Mouse (Mus musculus) spleen, adult 18-20 months (tissue): ENCODE data around the gene Gm8300.
"Not testable (repeated sequence)": the region's sequence is repeated elsewhere in the genome, so short reads cannot be mapped to it uniquely, and the experiment has no call there.

Experiments used
- DNase-seq, 2 experiments: peaks; one replicate each; pipeline ENCODE4 v3.0.0; 2022; ENCODE audit warnings: mixed read lengths in 2 of 2

Gm8300 gene

DNA sequence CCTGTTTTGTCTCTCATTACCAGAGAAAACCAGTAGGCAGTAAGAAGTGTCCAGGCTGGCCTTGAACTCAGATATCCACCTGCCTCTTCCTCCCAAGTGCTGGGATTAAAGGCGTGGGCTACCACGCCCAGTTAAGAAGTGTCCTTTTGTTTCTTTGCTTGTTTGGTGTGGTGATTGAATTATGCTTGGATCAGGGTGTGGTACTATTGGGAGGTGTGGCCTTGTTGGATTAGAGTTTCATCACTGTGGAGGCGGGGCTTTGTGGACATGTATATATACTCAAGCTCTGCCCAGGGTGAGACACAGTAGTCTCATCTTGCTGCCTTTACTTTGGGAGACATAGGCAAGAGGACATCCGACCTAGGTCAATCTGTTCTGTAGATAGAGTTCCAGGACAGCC lies at the start of gene Gm8300:
Gene Gm8300, plus strand, starts transcription at position 301 of the 400 bp plus-strand sequence.
- DNase-seq: not testable (repeated sequence)

DNA sequence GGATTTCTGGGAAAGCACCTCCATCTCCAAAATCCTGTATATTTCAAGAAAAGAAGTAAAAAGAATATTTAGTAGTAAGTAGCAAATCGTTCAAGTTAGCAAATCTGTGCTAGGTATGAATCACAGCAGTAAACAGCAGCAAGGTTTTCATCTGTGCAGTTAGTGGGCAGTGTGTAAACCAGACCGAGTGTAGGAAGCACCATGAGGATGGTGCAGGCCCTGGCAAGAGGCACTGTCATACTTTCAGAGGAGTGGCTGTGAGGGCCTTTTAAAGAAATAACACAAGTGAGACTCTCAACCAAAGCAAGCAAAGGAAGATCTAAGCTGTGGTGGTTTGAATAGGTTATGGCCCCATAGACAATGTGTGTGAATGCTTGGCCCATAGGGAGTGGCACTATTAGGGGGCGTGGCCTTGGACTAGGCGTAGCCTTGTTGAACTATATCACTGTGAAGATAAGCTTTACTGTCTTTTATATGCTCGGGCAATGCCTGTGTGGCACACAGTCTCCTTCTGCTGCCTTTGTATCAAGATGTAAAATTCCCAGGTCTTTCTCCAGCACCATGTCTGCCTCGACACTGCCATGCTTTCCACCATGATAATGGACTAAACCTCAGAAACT lies 49.3 kb upstream of the Gm8300 start:
- no peak for DNase-seq

DNA sequence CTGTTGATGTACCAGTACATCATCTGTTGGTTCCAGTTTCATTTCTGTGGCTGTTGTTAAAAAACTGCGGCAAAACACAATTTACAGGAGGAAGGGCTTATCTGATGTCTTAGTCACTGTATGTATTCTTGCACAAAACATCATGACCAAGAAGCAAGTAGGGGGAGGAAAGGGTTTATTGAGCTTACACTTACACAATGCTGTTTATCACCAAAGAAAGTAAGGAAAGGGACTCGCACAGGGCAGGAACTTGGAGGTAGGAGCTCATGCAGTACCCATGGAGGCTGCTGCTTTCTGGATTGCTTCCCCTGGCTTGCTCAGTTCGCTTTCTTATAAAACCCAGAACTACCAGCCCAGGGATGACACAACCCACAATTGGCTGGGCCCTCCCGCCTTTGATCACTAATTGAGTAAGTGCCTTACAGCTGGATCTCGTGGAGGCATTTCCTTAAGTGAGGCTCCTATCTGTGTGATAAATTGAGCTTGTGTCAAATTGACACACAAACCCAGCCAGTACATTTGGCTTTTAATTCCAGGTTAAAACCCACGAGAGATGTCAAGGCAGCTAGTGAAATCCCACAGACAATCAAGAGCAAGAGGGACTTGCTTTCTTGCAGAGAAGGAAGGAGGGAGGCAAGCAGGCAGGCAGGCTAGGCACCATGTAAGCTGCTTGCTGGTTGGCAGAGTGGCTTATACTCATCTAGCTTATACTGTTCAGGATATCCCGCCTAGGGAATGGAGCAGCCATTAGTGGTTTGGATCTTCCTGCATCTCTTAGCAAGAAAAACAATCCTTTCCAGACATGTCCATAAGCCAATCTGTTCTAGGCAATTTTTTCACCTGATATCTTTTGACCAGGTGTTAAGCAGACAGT lies 43.6 kb upstream of the Gm8300 start:
- no peak for DNase-seq

DNA sequence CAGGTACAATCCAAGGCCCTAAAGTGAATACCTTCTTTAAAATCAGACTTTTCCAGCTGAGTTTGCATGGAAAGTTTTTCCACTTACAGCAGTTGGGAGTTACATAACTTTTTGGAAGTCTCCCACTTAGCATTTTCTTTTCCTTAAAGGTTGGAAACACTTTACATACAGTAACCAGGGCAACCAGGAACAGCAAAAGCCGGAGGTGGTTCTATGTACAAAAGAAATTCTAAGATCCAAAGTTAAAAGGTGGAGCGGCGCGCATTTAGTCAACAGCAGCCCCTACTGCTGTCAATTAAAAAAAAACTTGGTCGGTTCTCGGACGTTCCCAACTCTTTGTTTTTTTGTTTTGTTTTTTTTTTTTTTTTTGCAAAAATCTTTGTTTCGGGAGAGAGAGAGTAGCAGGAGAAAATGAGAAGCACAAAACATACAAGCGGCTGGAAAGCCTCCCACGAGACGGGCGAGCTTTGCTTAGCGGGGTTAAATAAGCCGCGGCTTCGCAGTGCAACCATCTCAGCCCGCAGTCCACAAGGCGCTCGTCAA lies 42.6 kb upstream of the Gm8300 start:
- no peak for DNase-seq

DNA sequence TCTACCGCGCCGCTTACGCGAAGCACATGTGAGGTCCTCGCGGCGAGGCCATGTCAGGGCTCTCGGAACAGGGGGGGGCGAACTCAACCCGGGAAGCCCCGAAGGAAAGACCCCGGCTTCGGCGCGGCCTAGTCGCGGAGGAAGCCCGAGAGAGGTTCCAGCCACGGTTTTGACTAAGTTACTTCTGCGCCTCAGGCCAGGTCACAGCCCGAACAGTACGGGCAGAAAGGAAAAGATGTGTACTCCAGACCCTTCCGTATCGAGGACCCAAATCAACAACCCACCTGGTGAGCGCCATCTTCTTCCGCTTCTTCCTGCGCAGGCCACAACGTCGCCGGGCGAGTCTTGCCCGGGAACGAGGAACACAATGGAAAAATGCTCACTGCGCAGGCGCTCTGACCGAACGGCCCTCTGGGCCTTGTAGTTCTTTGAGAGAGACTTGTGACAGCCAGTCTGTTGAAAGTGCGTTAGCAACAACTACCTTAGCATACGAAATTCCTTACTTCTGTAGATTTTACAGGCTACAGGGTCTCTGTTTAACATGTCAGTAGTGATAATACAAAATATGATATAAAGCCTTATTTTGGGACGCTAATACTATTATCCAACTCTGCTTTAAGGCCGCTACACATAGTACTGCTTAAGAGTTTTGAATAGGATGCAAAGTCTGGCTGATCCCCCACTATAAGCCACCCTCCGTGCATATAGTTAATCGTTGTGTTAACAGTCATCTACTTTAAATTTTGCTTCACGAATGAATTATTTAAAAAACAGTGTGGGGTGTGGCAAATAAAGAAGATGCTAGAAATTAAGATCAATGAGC lies 41.9 kb upstream of the Gm8300 start, which contains the start of gene Snw1:
Gene Snw1, minus strand, starts transcription at position 311 of the 823 bp plus-strand sequence.
- DNase-seq: peak; percentile 90 to 93

DNA sequence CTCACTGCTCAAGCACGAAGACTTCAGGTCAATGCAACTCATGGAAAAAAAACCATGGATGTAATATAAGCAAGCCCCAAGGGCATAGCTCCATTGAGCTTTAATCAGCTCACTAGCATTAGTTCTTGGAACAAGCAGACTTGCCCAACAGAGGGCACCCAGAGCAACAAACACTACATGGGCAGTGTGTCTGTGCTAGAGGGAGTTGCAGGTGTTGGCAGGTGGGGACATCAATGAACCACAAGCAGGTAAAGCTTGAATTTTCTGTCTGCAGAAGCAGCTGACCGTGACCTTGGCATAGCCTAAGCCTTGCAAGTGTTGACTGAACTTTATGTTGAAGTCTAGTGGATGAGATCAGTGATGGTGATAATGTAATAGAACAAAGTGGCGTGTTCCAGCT lies 39.4 kb upstream of the Gm8300 start:
- no peak for DNase-seq

DNA sequence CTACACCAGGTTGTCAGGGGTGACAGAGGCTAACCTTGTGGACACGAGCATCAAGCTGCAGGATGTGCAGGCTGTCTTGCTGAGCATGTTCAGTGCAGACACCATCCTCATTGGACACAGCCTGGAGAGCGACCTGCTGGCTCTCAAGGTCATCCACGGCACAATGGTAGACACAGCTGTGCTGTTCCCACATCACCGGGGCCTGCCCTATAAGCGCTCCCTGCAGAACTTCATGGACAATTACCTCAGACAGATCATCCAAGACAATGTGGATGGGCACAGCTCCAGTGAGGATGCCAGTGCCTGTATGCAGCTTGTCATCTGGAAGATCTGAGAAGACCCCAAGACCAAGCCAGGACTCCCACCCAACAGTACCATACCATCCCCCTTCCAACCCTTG lies 31.6 kb upstream of the Gm8300 start:
- not testable (repeated sequence) for DNase-seq

DNA sequence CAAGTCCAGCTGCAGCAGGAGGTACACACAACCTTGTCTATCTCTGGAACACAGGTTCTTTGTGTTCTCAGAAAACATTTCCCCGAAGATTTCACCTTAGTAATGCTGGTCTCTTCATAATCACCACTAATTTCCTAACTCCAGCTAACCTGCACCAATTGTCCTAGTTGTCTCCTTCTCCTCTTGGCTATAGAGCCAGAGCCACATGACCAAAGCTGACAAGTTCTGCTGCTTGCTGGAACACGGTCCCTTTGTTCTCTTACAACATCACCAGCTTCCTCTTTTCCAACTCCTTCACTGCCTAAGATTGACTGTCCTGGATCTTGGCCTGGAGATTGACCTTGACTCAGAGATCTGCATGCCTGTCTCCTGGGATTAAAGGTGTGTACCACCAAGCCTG lies 25.4 kb upstream of the Gm8300 start:
- DNase-seq: not testable (repeated sequence)

DNA sequence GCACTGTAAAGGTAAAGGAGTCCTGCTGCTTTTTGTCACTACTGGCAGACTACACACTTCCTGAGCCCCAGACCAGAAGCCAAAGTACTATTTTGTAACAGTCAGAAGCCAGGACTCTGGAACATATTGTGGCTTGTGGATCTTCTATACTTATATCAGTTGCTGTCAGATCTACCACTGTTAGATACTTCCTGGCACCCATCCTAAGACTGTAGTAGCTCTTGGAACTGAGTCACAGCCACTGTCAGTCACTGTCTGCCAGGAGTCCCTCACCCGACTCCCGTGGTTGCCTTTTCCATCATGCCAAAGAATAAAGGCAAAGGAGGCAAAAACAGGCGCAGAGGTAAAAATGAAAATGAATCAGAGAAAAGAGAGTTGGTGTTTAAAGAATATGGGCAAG lies 19.7 kb upstream of the Gm8300 start, which contains the start of gene Gm5788:
Gene Gm5788, plus strand, starts transcription at position 301 of the 400 bp plus-strand sequence.
- DNase-seq: not testable (repeated sequence)

DNA sequence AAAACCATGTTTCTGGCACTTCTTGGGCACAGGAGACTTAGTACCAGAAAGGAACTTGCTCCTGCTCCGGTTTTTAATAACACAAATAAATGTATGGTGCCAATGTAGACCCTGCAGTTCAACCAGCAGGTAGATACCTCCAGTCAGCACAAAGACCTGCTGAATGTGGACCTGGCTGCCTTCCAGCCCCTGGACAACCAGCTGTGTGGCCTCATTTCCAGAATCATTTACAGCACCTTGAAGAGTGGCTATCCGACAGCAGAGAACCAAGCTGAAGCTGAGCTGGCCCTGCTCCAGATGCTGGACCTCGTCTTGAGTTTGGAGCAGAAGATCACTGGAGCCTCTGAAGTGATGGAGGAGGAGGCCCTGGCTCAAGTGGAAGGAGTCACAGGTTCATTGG lies 5.5 kb downstream of the Gm8300 start:
- not testable (repeated sequence) for DNase-seq

DNA sequence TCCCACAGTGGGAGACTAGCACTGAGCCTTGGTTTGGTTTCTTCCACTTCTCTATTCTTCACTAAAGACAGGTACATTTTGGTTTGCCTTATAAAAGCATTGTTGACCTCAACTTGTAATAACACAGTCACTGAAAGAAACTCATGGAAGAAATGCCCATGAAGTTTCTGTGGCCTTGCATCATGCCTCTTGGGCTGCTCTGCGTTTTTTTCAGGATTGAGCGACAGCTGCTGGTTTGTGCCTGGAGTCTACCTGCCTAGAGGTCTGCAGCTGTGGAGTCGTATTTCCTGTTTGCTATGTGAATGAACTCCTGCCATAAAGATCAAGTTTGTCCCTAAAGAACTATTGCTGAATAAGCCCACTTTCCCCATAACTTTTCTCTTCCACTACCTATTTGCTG lies 29.8 kb downstream of the Gm8300 start:
- no peak for DNase-seq

DNA sequence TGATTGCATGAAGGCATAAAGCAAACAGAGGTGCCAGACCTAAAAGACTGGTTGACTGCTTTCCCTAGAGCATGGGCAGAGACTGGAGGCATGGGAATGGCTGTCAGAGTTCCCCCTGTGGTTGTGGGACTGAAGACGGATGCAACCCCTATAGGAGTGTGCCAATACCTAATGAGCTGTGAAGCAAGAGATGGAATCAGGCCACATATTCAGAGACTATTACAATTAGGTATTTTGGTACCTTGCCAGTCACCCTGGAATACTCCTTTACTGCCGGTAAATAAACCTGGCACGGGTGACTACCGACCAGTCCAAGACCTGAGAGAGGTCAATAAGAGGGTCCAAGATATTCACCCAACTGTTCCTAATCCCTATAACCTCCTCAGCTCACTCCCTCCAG lies 36.5 kb downstream of the Gm8300 start:
- DNase-seq: not testable (repeated sequence)
